Mouse (Mus musculus): ENCODE measurements at regions not wholly inside any gene's neighbourhood (a gene's known extent, or its start where the extent isn't known, plus 50 kb on each side); places are given as distances from the start of the nearest gene placed in this dataset.
A peak's percentile ranks its signal among the peaks of the same experiment; 100 is the strongest.
"Not testable (repeated sequence)": the region's sequence is repeated elsewhere in the genome, so short reads cannot be mapped to it uniquely, and the experiment has no call there.

DNA sequence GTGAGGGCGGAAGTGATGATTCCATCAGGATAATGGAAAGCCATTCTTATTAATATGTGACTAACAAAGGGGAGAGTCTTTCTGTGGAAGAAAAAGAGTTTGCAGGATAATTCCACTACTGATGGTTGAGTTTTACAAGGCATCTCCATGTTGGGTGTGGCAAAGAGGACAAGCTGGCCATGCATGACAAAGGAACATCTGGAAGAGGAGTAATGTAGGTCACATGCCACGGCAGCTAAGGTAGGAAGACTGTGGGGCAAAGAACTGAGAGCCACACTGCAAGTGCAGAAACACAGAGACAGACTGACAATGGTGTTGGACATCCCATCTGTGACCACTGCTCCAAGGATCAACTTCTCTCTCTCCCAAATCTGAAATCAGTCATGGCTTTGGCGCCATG lies 196.4 kb upstream of the Gdi2 start:
- no peak for DNase-seq (ENCODE audit: low spot score in 2 of 2)

DNA sequence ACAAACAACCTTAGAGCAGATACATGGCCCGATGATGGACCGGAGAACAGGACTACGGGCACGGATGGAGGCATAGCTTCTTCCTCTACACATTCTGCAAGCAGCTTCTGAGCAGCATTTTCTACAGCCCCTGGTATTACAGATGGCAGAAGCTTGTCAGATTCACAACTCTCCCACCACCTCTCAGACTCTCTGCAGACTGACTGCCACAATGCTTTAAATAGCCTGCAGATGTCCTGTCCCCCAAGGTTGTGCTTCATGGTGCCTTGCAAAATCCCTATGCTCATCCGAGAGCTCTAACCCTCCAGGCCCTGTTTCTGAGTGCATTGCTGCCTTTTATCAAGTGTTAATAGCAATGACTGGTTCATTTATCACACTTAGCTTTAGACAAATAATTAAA lies 194.3 kb upstream of the Gdi2 start:
- no peak for DNase-seq (ENCODE audit: low spot score in 2 of 2)

DNA sequence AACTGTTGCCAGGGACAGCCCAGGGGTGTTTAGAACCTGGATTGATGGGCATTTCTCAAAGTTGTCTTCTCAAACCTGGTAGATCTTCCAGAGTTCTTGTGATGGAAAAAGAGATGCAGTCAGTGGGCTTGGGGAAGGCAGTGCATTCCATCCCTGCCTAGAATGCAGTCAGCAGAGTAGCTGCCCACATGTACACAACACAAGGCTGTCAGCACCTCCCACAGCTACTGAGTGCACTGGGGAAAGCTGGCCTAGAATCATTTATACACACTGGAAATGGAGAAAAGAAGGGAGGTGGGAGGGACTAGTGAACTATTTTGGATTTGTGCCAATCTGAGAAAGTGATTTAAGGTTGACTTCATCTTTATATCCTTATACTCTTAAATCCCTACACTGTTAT lies 183.0 kb upstream of the Gdi2 start:
- not testable (repeated sequence) for DNase-seq (ENCODE audit: low spot score in 2 of 2)

DNA sequence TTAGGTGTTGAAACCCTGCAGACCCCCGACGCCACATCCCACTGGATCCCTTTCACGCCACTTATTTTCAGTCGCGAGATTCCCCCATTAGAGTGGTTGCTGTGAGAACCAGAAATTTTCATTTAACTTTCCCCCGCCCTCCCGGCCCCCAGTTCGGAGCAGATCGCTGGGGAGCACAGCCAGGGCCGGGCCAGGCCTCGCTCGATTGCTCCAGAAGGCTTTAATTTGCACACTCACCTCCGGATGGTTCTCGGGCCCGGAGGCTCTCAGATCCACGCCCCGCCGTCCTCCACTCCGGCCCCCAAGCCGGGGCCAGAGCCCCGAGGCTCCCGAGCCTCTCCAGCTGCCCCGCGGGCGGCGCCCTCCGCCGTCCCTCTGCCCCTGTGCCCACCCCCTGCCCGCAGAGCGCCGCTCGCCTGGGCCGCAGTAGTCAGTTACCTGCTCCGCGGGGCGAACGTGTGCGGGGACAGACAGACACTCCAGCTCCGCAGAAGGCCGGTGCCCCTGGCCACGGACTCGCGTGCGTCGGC lies 179.7 kb upstream of the Gdi2 start:
- no peak for DNase-seq (ENCODE audit: low spot score in 2 of 2)

DNA sequence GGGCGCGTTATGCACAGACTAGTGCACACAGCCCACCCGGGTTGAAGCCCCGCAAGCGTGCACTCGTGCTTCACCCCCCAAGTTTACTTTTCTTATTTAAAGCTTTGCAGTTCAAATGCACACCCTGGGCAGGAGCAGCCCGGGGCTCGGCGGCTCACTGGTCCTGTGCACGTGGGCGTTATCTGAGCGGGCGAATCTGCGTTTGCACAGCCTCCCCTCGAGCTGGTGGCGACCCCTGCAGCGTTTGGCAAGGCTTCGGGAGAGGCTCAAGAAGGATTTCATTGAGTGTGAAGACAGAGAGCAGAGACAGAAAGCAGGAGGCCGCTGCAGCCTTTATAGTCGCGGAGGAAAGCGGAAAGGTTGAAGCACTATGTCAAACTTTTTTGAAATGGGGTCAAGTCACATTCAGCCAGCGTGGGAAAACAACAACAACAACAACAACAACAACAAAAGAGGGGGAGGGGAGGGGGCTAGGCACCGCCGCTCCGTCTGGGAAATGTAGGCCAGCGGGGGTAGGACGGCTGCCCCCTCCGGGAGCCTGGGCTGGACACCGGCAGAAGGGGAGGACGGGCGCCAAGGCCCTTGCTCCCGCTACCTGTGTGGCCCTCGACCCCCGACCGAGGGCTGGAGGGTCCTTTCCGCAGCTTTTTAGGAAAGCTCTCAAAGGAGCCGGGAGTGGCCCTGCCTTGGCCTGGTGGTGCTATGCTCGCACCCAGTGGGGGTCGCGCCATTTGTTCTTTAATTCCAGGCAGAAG lies 178.7 kb upstream of the Gdi2 start:
- no peak for DNase-seq (ENCODE audit: low spot score in 2 of 2)

DNA sequence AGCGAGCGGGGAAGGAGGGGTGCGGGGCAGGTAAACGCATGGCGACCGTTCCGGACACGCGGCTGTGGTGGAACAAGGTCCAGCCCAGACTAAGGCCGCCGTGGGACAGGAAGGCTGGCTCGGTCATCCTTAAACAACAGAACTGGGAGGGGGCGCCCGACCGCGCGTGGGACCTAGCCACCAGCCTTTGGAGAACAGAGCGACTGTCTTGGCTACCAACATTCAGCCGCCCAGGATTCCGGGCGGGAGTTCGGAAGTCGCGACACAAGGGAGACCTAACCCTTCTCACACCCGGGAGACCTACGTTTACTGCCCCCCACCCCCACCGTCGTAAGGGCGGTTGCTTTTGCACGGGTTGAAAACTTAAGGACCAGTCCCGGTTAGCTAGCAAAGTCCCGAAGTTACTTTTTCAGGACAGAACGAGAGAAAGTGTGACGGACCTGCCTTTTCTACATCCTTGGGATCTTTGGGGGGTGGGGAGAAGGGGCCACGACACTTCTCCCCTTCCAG lies 178.1 kb upstream of the Gdi2 start:
- DNase-seq (ENCODE audit: low spot score in 2 of 2), result peak; percentile 3 to 12

DNA sequence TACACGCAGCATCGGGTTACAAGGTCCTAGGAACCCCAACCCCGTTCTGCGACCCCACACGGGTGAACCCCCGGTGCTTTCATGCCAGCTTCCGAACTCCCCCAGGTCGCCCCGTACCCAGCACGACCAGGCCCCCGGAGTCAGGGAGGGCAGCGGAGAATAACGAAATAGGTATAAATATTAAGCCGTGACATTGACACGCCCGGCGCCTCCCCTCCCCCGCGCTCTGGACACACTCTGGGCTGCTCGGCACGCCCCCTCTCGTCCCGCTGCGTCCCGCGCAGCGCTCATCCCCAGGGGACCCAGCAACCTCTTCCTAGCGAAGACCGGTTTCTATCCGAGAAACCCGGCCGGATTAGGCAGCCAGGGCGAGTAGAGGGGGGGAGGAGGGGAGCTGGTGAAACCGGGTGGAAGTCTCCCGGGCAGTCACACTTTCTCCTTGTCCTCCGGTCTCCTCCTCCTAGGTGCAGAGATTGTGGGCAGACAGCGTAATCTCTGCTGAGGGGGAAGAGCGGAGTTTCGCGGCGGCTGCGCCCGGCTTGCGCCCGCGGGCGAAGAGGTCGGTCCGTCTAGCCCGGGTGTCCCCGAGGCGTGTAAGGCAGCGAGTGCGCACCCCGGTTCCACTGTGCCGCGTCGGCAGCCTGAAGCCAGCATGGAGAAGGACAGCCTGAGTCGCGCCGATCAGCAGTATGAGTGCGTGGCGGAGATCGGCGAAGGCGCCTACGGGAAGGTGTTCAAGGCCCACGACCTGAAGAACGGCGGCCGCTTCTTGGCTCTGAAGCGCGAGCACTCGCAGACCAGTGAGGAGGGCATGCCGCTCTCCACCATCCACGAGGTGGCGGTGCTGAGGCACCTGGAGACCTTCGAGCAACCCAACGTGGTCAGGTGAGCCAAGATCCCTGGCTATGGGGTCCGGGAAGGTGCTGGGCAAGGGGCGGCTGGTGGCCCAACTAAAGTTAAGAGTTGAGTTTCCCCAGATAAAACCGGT lies 177.1 kb upstream of the Gdi2 start:
- peak; percentile 33 to 54 for DNase-seq (ENCODE audit: low spot score in 2 of 2)

DNA sequence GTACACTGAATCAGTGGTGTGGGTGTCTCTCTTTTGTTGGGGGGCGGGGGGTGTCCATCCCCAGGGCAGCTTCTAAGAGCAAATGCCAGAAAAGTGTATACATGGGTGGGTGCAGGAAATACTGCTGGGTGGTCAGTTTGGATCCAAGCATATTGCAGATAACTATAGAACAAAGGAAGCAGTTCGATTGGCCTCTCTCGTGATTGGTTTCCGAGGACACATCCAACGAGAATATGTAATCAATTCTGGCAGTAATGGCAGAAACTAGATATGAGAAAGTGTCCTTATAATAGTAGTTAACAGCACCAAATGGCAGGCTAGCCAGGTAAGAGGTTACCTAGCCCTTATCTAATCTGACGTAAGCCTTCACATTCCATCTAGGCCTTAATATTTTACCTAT lies 165.2 kb upstream of the Gdi2 start:
- DNase-seq (ENCODE audit: low spot score in 2 of 2), result no peak

DNA sequence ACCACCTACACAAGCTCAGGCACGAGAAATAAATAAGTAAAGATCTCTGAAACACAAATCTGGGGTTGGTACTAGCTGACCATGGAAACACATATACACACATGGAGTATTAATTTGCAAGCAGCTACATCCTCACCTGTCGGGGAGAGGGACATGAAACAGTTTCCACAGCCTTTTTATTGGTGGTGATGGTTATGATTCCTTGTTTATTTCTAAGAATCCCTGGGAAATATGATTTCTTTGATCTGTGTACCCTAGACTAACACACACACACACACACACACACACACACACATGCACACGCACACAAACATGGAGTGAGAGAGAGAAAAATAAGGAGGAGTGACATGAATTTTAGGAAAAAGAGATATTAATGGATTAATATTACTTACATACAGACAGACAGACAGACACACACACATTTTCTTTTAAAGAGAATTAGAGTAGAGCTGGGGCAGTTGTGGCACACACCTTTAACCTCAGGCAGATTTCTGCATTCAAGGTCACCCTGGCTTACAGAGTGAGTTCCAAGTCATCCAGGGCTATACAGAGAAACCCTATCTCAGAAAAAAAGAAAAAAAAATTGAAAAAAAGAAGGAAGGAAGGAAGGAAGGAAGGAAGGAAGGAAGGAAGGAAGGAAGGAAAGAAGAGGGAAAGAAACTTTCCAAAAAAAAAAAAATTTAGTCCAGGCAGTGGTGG lies 164.2 kb upstream of the Gdi2 start:
- DNase-seq (ENCODE audit: low spot score in 2 of 2), result not testable (repeated sequence)

DNA sequence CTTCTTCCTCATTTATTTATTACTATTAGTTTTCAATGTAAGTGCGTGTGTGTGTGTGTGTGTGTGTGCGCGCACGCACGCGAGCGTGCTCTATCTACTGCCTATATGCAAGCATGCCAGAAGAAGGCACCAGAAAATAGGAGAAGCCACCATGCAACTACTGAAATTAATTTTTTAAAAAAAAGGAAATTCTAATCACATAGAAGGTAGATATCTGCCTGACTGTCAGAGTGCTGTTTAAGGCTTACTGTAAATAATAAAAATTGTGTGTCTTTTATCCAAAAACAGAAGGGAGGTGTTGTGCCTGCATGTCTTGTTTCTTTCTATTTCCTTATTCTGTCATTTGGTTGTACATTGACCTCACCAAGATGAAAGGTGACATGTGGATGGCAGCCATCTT lies 163.1 kb upstream of the Gdi2 start:
- DNase-seq (ENCODE audit: low spot score in 2 of 2), result no peak

DNA sequence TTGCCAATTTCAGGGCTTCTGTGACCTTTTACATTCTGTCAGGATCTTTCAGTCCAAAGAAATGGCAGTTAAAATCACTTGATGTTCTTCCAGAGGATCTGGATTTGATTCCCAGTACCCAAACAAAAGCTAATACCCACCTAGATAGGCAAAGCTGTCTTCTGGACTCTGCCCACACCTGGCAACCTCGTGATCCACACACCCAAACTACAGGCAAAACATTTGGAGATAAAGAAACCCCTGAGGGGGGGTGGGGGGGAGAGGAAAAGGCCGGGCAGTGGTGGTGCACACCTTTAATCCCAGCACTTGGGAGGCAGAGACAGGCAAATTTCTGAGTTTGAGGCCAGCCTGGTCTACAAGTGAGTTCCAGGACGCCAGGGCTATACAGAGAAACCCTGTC lies 160.1 kb upstream of the Gdi2 start:
- not testable (repeated sequence) for DNase-seq (ENCODE audit: low spot score in 2 of 2)

DNA sequence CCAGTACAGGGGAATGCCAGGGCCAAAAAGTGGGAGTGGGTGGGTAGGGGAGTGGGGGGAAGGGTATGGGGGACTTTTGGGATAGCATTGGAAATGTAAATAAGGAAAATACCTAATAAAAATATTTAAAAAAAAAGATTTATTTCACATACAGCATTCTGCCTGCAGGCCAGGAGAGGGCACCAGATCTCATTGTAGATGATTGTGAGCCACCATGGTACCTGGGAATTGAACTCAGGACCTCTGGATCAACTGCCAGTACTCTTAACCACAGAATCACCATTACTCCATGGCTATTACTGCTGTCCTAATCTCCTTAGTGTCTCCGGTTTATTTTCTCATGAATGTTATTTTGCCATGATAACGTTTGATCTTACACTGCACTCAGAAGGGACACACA lies 132.1 kb upstream of the Gdi2 start:
- not testable (repeated sequence) for DNase-seq (ENCODE audit: low spot score in 2 of 2)

DNA sequence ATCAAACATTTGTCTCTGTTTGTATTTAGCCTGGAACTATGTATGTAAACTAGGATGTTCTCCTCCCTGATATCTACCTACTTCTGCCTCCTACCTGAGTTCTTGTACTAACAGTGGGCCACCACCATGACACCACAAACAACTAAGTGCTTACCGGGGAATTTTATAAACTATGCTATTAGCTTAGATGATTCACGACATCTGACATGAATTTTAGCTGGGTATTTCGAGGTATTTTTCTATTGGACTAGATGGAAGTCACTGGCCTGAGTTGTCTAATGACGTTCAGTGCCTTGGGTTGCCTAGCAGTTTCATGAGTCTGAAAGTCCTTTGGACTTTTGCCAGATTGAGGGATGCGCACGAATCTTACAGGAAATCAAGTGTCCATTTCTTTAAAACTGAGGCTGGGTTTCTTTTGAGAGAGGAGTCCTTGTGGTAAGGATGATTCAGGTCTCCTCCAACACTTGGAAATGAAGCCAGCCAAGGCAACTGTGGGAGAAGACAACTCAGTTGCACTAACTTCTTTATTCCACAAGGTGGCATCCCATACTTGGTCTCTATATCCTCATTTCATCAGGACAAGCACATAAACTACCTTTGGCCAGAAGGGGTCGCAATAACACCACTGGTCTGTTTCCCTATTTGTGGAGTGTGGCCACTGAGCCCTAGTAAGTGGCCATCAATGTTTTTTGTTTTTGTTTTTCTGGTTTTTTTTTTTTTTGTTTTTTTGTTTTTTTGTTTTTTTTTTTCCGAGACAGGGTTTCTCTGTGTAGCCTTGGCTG lies 131.4 kb upstream of the Gdi2 start:
- peak; percentile 41 to 73 for DNase-seq (ENCODE audit: low spot score in 2 of 2)

DNA sequence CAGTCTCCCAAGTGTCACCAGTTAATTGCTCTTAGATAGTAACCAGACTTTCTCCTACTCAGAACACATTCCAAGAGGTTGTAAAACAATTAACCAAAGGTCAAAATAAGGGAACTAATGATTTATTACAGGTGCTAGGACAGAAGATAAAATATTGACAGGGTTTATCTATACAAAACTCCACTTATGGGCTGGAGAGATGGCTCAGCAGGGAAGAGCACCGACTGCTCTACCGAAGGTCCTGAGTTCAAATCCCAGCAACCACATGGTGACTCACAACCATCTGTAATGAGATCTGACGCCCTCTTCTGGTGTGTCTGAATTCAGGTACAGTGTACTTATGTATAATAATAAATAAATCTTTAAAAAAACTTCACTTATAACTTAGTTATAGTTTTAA lies 127.6 kb upstream of the Gdi2 start:
- DNase-seq (ENCODE audit: low spot score in 2 of 2), result not testable (repeated sequence)

DNA sequence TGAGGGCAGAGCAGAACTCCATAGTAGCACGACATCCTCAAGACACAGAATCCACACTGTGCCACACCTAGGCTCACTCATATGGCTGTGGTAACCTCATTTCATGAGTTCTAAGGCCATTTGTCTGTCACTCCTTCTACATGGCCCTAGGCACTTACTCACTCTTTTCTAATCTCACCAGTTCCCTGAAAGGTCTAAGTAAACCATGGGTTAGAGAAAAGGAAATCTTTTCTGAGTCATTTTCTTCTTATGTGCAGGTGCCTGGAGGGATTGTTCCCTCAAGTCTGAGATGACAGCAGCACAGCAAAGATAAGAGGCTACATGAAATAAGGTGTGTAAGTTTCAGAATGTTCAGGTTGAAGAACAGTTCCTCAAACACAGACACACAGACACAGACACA lies 120.8 kb upstream of the Gdi2 start:
- DNase-seq (ENCODE audit: low spot score in 2 of 2), result no peak

DNA sequence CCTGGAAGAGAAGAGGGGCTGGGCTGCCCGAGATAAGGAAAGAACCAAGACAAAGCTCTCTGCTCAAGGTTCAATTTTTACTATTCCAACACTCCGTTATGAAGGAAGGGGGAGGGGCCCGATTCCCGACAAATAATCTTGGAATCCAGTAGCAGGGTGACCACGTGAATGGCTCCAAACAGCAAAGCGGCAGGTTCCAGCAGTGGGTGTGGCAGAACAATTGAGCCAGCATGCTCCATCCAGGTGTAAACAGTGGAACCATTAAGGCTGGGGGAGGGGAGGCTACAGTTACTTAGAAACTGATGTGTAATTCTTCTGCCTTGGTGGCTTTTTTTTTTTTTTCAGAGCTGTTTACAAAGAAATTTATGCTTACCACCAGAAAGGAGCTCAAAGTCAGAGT lies 82.5 kb upstream of the Gdi2 start:
- not testable (repeated sequence) for DNase-seq (ENCODE audit: low spot score in 2 of 2)

DNA sequence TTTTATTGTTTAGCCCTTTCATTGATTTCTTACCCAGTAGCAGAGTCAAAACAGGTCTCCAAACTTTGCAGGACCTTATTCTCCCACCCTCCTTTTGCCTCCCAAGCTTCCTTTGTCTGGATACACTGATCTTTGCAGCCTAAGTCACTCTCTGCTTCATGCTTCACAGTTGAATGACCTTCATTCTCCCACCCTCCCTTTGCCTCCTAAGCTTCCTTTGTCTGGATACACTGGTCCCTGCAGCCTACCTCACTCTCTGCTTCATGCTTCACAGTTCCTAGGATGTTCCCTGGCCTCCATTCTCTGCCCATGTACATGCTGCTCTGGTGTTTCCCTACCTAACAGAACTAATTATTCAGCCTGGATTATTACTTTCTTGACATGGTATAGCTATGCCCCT lies 61.0 kb upstream of the Gdi2 start:
- DNase-seq (ENCODE audit: low spot score in 2 of 2), result no peak

DNA sequence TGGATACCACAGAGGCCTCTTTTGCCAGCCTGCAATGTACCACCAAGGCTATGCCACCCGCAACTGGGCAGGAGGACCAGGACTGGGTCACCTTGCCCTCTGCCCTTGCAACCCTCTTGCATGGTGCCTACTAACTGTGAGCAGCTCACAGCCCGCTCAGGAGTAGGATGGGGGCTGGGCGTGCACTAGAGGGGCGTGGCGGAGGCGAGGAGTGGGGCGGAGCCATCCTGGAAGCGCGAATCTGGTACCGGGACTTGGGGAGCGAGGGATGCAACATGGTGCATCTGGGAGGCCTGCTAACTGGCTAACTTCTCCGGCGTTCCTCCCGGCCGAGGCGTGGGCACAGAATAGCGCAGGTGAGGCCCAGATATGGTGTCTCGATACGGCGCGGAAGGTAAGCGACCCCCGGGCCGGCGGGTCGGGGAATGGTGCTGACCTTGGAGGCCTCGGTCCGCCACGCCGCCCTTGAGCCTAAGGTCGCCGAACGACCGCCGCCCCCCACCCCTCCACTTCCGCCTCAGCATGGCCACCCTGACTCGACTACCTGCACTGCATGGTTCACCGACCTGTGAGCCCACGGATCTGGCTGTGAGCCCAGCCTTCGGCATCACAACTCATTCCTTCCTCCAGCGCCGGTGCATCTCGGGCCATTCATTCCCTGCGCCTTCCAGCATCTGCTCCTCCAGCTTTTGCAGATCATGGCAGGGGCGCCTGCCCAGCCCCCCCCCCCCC lies 59.7 kb upstream of the Gdi2 start:
- peak; percentile 15 to 38 for DNase-seq (ENCODE audit: low spot score in 2 of 2)
